Mouse (Mus musculus) CH12.LX (cell line): ENCODE measurements around the gene Plekha5. TPM values are rescaled to one million over a fixed set of nuclear protein-coding genes. Genes with fewer than 3 reads are reported as not detected.

ENCODE experiments used
- DNase-seq: peaks from one replicate; pipeline ENCODE4 v3.0.0-alpha.2; 2013; ENCODE audit errors: extremely low read depth
- H3K27ac ChIP-seq: 2 replicates; pipeline ENCODE4 v1.5.1; 2012; ENCODE audit warnings: low read depth, mild to moderate bottlenecking, control low read depth, moderate library complexity; ENCODE audit not compliant: insufficient read depth
- H3K27me3 ChIP-seq: replicated peaks from 2 replicates; pipeline ENCODE3; 2012; ENCODE audit warnings: inconsistent platforms
- H3K36me3 ChIP-seq, 2 experiments: replicated peaks in 1 of 2; 2 replicates each; pipeline versions ENCODE3 to v1.6.1; 2012; ENCODE audit warnings: inconsistent platforms in 1 of 2, low read length in 1 of 2, mild to moderate bottlenecking in 1 of 2, mixed read lengths in 1 of 2, moderate library complexity in 1 of 2; ENCODE audit not compliant: control insufficient read depth in 1 of 2, insufficient read depth in 1 of 2
- H3K4me1 ChIP-seq, 2 experiments: 2 replicates each; pipeline ENCODE4 v1.6.1; 2012; ENCODE audit warnings: inconsistent platforms in 1 of 2, moderate library complexity in 1 of 2; ENCODE audit not compliant: insufficient read depth in 2 of 2, control insufficient read depth in 1 of 2
- H3K4me2 ChIP-seq: 2 replicates; pipeline ENCODE4 v1.6.1; 2012; ENCODE audit warnings: low read depth, mild to moderate bottlenecking, control low read depth; ENCODE audit not compliant: poor library complexity, insufficient read depth, severe bottlenecking
- H3K4me3 ChIP-seq, 3 experiments: fragments of 150-350 bp in 1 of 3; sonication (generic) in 1 of 3; replicated peaks in 1 of 3; 2 replicates each; pipeline versions ENCODE3 to v1.5.1; 2011 to 2012; ENCODE audit warnings: low read depth in 2 of 3, low read length in 2 of 3, mild to moderate bottlenecking in 2 of 3, moderate library complexity in 2 of 3, control low read depth in 1 of 3, improper control_type of control experiment in 1 of 3, inconsistent platforms in 1 of 3, mixed read lengths in 1 of 3; ENCODE audit not compliant: poor library complexity in 1 of 3
- H3K79me2 ChIP-seq: replicated peaks from 2 replicates; pipeline ENCODE4 v1.6.1; 2012; ENCODE audit warnings: mild to moderate bottlenecking, moderate library complexity; ENCODE audit not compliant: control insufficient read depth, poor library complexity, insufficient read depth, severe bottlenecking; ENCODE audit errors: extremely low read depth
- H3K9ac ChIP-seq: 2 replicates; pipeline ENCODE4 v1.6.1; 2012; ENCODE audit warnings: low read depth, mild to moderate bottlenecking, control low read depth, moderate library complexity; ENCODE audit not compliant: insufficient read depth
- H3K9me3 ChIP-seq: replicated peaks from 2 replicates; pipeline ENCODE3; 2012; ENCODE audit warnings: low read length, inconsistent platforms, mixed read lengths
- E2F4 ChIP-seq: IDR thresholded peaks from 2 replicates; pipeline ENCODE4 v1.6.1; 2011; ENCODE audit warnings: low read depth, low read length, improper control_type of control experiment; ENCODE audit not compliant: insufficient replicate concordance
- ELF1 ChIP-seq: IDR thresholded peaks from 2 replicates; pipeline ENCODE4 v1.6.1; 2014; ENCODE audit warnings: low read depth, mild to moderate bottlenecking, inconsistent platforms, low read length, improper control_type of control experiment
- GABPA ChIP-seq: IDR thresholded peaks from 2 replicates; pipeline ENCODE4 v1.6.1; 2012; ENCODE audit warnings: low read depth, low read length, improper control_type of control experiment, inconsistent platforms; ENCODE audit not compliant: insufficient replicate concordance
- MAFK ChIP-seq: IDR thresholded peaks from 2 replicates; pipeline ENCODE4 v1.6.1; 2011; ENCODE audit warnings: low read length, improper control_type of control experiment; ENCODE audit not compliant: insufficient replicate concordance
- MEF2A ChIP-seq: IDR thresholded peaks from 2 replicates; pipeline ENCODE4 v1.6.1; 2014; ENCODE audit warnings: low read depth, mild to moderate bottlenecking, inconsistent platforms, low read length, improper control_type of control experiment, borderline replicate concordance
- MXI1 ChIP-seq: IDR thresholded peaks from 2 replicates; pipeline ENCODE4 v1.6.1; 2011; ENCODE audit warnings: mild to moderate bottlenecking, low read depth, low read length, improper control_type of control experiment
- NELFE ChIP-seq: IDR thresholded peaks from 2 replicates; pipeline ENCODE4 v1.6.1; 2011; ENCODE audit warnings: low read depth, low read length, improper control_type of control experiment
- POLR2A ChIP-seq: IDR thresholded peaks from 2 replicates; pipeline ENCODE4 v1.6.1; 2011; ENCODE audit warnings: low read depth, mild to moderate bottlenecking, improper control_type of control experiment, low read length
- POLR2AphosphoS2 ChIP-seq: IDR thresholded peaks from 2 replicates; pipeline ENCODE4 v1.6.1; 2011; ENCODE audit warnings: low read depth, low read length, improper control_type of control experiment
- RAD21 ChIP-seq: IDR thresholded peaks from 2 replicates; pipeline ENCODE4 v1.6.1; 2011; ENCODE audit warnings: low read depth, mild to moderate bottlenecking, low read length, improper control_type of control experiment, moderate library complexity
- SIN3A ChIP-seq: IDR thresholded peaks from 2 replicates; pipeline ENCODE4 v1.6.1; 2012; ENCODE audit warnings: low read length, improper control_type of control experiment, inconsistent platforms
- TCF12 ChIP-seq: IDR thresholded peaks from 2 replicates; pipeline ENCODE4 v1.6.1; 2014; ENCODE audit warnings: low read depth, mild to moderate bottlenecking, inconsistent platforms, low read length, improper control_type of control experiment
- UBTF ChIP-seq: IDR thresholded peaks from 2 replicates; pipeline ENCODE4 v1.6.1; 2012; ENCODE audit warnings: low read depth, mild to moderate bottlenecking, inconsistent platforms, low read length, improper control_type of control experiment, moderate library complexity
- ZKSCAN1 ChIP-seq: IDR thresholded peaks from 2 replicates; pipeline ENCODE4 v1.6.1; 2012; ENCODE audit warnings: low read depth, inconsistent platforms, low read length, improper control_type of control experiment, borderline replicate concordance
- ZNF384 ChIP-seq: IDR thresholded peaks from 2 replicates; pipeline ENCODE4 v1.6.1; 2012; ENCODE audit warnings: low read depth, low read length, improper control_type of control experiment, inconsistent platforms
- dilution Hi-C: fragments of 300-500 bp; cut with MboI; formaldehyde crosslinking; loops from 2 replicates; pipeline ENCODE4 v1.14.3; 2020; ENCODE audit warnings: low sequenced_read_pairs; ENCODE audit not compliant: extremely low pct_unique_long_range_greater_than_20kb, extremely low pct_ligation_motif_present
- in situ Hi-C: fragments of 300-500 bp; cut with MboI; formaldehyde crosslinking; loops from 3 replicates; pipeline ENCODE4 v1.14.3; 2019; ENCODE audit warnings: low sequenced_read_pairs, low pct_ligation_motif_present, low pct_unique_long_range_greater_than_20kb, mixed read lengths
- polyA plus RNA-seq: library from polyadenylated mRNA; unstranded; fragments of >175 nt; gene quantifications from 2 replicates; pipeline ENCODE4 v1.2.1, GENCODE M21; 2012; ENCODE audit warnings: low read depth; ENCODE audit not compliant: insufficient read length
- total RNA-seq, 2 experiments: library from RNA; depleted of rRNA; stranded (reverse); fragments of 300-350 nt in 1 of 2; fragments of >200 nt in 1 of 2; gene quantifications; 2 replicates each; pipeline ENCODE4 v1.2.3; 2012 to 2014

The Plekha5 gene
- total and polyA plus RNA-seq, 3 experiments, result 0.12 to 0.38 (median 0.27) TPM

DNA sequence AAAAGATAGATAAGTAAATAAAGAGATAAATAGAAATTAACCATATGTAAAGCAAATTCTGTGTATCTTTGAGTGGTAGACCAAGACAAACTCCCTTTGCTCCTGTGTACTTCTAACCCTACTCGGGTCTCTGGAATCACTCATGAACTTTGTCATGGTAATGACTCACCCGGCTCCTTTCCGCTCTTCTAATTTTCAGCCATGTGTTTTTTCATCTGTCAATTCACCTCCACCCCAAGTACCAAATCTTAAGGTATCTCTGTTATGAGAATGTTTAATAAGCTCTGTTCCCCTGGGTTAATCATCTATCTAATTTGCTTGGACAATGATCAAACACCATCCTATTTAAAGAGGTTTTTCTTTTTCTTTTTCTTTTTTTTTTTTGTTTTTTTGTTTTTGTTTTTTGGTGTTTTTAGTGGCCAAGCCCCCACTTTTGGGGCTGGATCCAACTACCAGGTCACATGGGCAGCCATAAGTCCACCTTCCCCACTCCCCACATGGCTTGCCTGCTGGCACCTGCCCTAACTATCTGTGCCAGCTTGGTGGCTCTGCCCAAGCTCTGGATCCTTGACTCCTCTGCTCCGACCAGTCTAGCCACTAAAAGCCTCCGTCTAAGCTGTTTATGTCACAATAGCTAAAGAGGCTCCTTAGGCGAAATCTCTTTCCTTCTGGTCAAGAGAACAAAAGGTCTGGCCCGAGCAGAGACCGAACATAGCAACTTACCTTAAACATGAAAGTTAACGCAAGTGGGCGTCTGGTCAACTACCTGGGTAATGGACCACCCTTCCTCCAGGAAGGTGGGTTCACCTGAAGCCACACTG lies 40.1 kb upstream of the Plekha5 start:
- no peak for TF ChIP-seq POLR2AphosphoS2
- no peak for TF ChIP-seq SIN3A
- TF ChIP-seq POLR2A, result no peak
- TF ChIP-seq GABPA, result no peak
- no peak for TF ChIP-seq UBTF
- TF ChIP-seq MEF2A, result no peak
- TF ChIP-seq RAD21, result no peak
- TF ChIP-seq ZNF384, result no peak
- no peak for TF ChIP-seq TCF12
- TF ChIP-seq ZKSCAN1, result no peak
- peaks cover 62% of the 10 kb centered on the region for H3K9me3 ChIP-seq
- no peaks in the 10 kb centered on the region for H3K79me2 ChIP-seq
- H3K27me3 ChIP-seq, result no peaks in the 10 kb centered on the region
- dilution Hi-C loops, result no loop called here
- H3K4me2 ChIP-seq, result no peak overlapping the region
- DNase-seq, result no peak
- in situ Hi-C loops, result no loop called here
- no peak overlapping the region for H3K4me3 ChIP-seq
- no peak overlapping the region for H3K9ac ChIP-seq
- H3K4me1 ChIP-seq, result no peaks in the 10 kb centered on the region
- no peak overlapping the region for H3K27ac ChIP-seq
- H3K36me3 ChIP-seq, result no peaks in the 10 kb centered on the region

DNA sequence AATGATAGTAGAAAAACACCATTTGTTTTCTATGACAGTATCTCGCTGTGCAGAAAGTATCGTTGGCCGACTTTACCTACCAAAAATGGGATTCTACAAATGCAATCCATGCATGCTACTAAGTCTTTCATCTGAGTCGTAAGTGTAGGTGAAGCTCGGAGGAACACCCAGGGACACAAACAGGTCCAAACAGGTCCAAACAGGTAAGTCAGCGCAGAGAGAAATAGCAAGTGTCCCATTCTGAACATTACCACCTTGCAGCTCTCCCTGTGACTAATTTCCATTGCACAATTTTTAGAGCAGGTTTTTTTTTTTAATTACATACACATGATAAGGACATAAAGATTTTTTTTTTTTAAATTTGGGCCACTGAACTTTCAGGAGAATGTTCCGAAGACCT lies 27.2 kb upstream of the Plekha5 start:
- in situ Hi-C loops, result no loop called here
- DNase-seq, result no peak
- H3K36me3 ChIP-seq, result no peaks in the 10 kb centered on the region
- H3K27ac ChIP-seq, result no peak overlapping the region
- no peak overlapping the region for H3K9ac ChIP-seq
- TF ChIP-seq ZKSCAN1 (no peak), NELFE (no peak), ELF1 (no peak), MAFK (no peak), E2F4 (no peak), MXI1 (no peak)
- no peak overlapping the region for H3K4me3 ChIP-seq
- H3K4me1 ChIP-seq, result no peaks in the 10 kb centered on the region
- peaks cover 44% of the 10 kb centered on the region for H3K9me3 ChIP-seq
- H3K4me2 ChIP-seq, result no peak overlapping the region
- no peaks in the 10 kb centered on the region for H3K79me2 ChIP-seq
- dilution Hi-C loops, result no loop called here
- no peaks in the 10 kb centered on the region for H3K27me3 ChIP-seq
